Mouse (Mus musculus) lung, embryonic 15.5 days (tissue): ENCODE measurements around the gene Pih1d1. TPM values are rescaled to one million over a fixed set of nuclear protein-coding genes. Genes with fewer than 3 reads are reported as not detected.

Source experiments
- ATAC-seq: fragments of 200-750 bp; cut with Nextera tagmentation; 2 replicates; pipeline ENCODE4 v1.8.0; 2017; ENCODE audit warnings: moderate number of reproducible peaks, borderline replicate concordance; ENCODE audit not compliant: low FRiP score, low TSS enrichment; ENCODE audit errors: extremely low read depth
- H3K27ac ChIP-seq: fragments of 300-500 bp; sonication (generic); 2 replicates; pipeline ENCODE4 v1.5.1; 2015; ENCODE audit warnings: moderate library complexity, mild to moderate bottlenecking, inconsistent platforms
- H3K27me3 ChIP-seq: fragments of 300-500 bp; sonication (generic); 2 replicates; pipeline ENCODE4 v1.6.1; 2015; ENCODE audit warnings: inconsistent platforms
- H3K36me3 ChIP-seq: fragments of 300-500 bp; sonication (generic); 2 replicates; pipeline ENCODE4 v1.6.1; 2015; ENCODE audit warnings: inconsistent platforms
- H3K4me1 ChIP-seq: fragments of 300-500 bp; sonication (generic); 2 replicates; pipeline ENCODE4 v1.6.1; 2015; ENCODE audit warnings: inconsistent platforms
- H3K4me2 ChIP-seq: fragments of 300-500 bp; sonication (generic); 2 replicates; pipeline ENCODE4 v1.6.1; 2015; ENCODE audit warnings: inconsistent platforms, mild to moderate bottlenecking, moderate library complexity
- H3K4me3 ChIP-seq: fragments of 300-500 bp; sonication (generic); 2 replicates; pipeline ENCODE4 v1.5.1; 2015; ENCODE audit warnings: mild to moderate bottlenecking, inconsistent platforms
- H3K9ac ChIP-seq: fragments of 300-500 bp; sonication (generic); 2 replicates; pipeline ENCODE4 v1.6.1; 2015; ENCODE audit warnings: inconsistent platforms
- H3K9me3 ChIP-seq: fragments of 300-500 bp; sonication (generic); 2 replicates; pipeline ENCODE4 v1.6.1; 2016; ENCODE audit warnings: inconsistent platforms
- WGBS: fragments of 180-500 bp; shearing (Covaris S2); methylation state at CpG from one replicate; pipeline ENCODE4 v1.1.7; 2015; 5-methylcytosine and 5-hydroxymethylcytosine counted together
- polyA plus RNA-seq: library from polyadenylated mRNA; unstranded; fragments of >200 nt; fragmentation: Nextera tagmentation; extraction: Ambion mirVana; gene quantifications from 2 replicates; pipeline ENCODE4 v1.2.1, GENCODE M21; 2015

The Pih1d1 gene
- polyA plus RNA-seq, 1 experiment from 2014 or later: 103 TPM

DNA sequence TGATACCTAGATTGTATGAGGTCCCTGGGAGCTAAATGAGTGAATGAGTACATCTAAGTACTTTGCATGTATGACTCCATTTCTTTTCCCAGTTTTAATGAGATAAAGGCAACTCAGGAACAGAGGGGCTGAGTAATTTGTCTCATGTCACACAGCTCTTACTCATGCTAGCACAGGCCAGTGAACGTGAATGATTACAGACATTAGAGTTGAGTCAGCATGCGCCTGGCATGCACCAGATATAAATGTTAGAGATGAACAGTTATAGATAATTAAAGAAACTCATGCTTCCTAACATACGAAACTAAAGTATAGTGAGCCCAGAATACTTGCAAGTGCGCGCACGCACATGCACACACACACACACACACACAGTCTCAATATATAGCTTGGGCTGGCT, 36.1 kb downstream of the Pih1d1 start:
- 87% methylated on average over 6 of the region's 6 CpGs for WGBS
- peaks cover 65% of the 10 kb centered on the region for H3K27me3 ChIP-seq
- H3K4me1 ChIP-seq: peaks cover 3% of the 10 kb centered on the region; the same call in 1 of the 2 replicates

GRCm38 (mm10) chr7:45191161-45191560, 37.1 kb downstream of the Pih1d1 start:
- WGBS: 52% methylated on average over 2 of the region's 2 CpGs
- H3K9ac ChIP-seq: no peak overlapping the region
- ATAC-seq: no peak
- H3K9me3 ChIP-seq: no peaks in the 10 kb centered on the region
- H3K4me3 ChIP-seq: no peak overlapping the region
- no peak overlapping the region for H3K27ac ChIP-seq
- no peaks in the 10 kb centered on the region for H3K36me3 ChIP-seq
- peaks cover 3% of the 10 kb centered on the region; the same call in 1 of the 2 replicates for H3K4me1 ChIP-seq
- H3K27me3 ChIP-seq: peaks cover 63% of the 10 kb centered on the region
- H3K4me2 ChIP-seq: no peak overlapping the region

More for the DNA sequence above, 36.1 kb downstream of the Pih1d1 start:
- ATAC-seq: no peak
- H3K36me3 ChIP-seq: no peaks in the 10 kb centered on the region
- no peak overlapping the region for H3K27ac ChIP-seq
- no peak overlapping the region for H3K4me2 ChIP-seq
- no peaks in the 10 kb centered on the region for H3K9me3 ChIP-seq
- H3K9ac ChIP-seq: no peak overlapping the region
- H3K4me3 ChIP-seq: no peak overlapping the region

- Histone ChIP-seq H3K9ac (no peak overlapping the region), H3K9me3 (no peaks in the 10 kb centered on the region), H3K36me3 (no peaks in the 10 kb centered on the region), H3K4me2 (no peak overlapping the region), H3K27me3 (peaks cover 57% of the 10 kb centered on the region), H3K4me1 (peaks cover 3% of the 10 kb centered on the region; the same call in 1 of the 2 replicates), H3K4me3 (no peak overlapping the region), H3K27ac (no peak overlapping the region)
- ATAC-seq: no peak
- 6% methylated on average over 8 of the region's 8 CpGs for WGBS
These were observed 37.8 kb downstream of the Pih1d1 start for GRCm38 (mm10) chr7:45191803-45192363.

GRCm38 (mm10) chr7:45192585-45193310, 38.6 kb downstream of the Pih1d1 start:
- H3K4me3 ChIP-seq: no peak overlapping the region
- H3K9me3 ChIP-seq: no peaks in the 10 kb centered on the region
- no peaks in the 10 kb centered on the region for H3K36me3 ChIP-seq
- peaks cover 59% of the 10 kb centered on the region for H3K27me3 ChIP-seq
- 74% methylated on average over 7 of the region's 7 CpGs for WGBS
- no peak overlapping the region for H3K9ac ChIP-seq
- ATAC-seq: no peak
- no peak overlapping the region for H3K27ac ChIP-seq
- H3K4me1 ChIP-seq: peaks cover 3% of the 10 kb centered on the region; the same call in 1 of the 2 replicates
- H3K4me2 ChIP-seq: no peak overlapping the region

- 51% methylated on average over 5 of the region's 5 CpGs for WGBS
- no peaks in the 10 kb centered on the region for H3K9me3 ChIP-seq
- no peak overlapping the region for H3K9ac ChIP-seq
- no peak for ATAC-seq
- H3K4me1 ChIP-seq: peaks cover 3% of the 10 kb centered on the region; the same call in 1 of the 2 replicates
- peaks cover 54% of the 10 kb centered on the region for H3K27me3 ChIP-seq
- no peak overlapping the region for H3K27ac ChIP-seq
- no peak overlapping the region for H3K4me3 ChIP-seq
- H3K36me3 ChIP-seq: no peaks in the 10 kb centered on the region
- no peak overlapping the region for H3K4me2 ChIP-seq
These were observed 39.3 kb downstream of the Pih1d1 start for GRCm38 (mm10) chr7:45193406-45193805.

- 66% methylated on average over 17 of the region's 17 CpGs for WGBS
- Histone ChIP-seq H3K27ac (no peak overlapping the region), H3K9ac (no peak overlapping the region), H3K4me2 (no peak overlapping the region), H3K9me3 (no peaks in the 10 kb centered on the region), H3K27me3 (peaks cover 46% of the 10 kb centered on the region), H3K4me1 (peaks cover 3% of the 10 kb centered on the region; the same call in 1 of the 2 replicates), H3K36me3 (no peaks in the 10 kb centered on the region), H3K4me3 (no peak overlapping the region)
- no peak for ATAC-seq
These were observed 40.0 kb downstream of the Pih1d1 start for GRCm38 (mm10) chr7:45193871-45194785.

DNA sequence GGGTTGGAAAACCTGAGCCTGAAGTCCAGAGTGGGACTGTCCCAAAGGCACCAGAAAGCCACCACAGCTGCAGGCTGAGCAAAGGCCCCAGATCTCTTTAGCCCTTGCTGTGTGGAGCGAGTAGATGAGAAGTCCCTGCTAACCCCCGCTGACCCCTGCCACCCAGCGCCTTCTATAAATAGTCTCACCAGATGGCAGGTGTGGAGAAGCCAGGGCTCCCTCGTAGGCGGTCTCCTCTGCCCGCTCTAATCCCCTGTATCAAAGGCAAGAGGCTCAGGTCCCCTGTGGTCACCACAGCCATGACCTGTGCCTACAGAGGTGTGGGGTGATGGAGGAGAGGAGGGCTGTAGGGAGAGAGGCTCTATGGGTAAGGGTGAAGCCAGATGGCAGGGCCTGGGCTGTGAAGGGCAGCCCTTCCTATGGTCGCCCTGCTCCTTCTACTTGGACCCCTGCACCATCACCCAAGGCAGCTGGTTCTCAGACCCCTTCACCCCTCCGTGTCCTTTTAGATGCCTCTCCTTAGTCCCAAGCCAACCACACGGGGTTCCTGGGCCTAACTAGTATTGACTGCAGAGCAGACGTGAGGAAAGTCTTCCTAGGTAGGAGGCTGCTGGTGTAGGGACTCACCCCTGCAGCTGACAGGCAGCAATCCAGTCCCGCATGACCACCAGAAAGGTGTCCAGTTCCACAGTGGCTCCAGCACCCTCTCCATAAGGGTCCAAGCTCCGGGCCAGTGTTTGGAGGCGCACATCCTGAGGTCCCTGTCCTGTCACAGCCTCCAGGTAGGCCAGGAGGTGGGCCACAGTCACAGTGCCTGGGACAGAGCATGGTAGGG, 41.5 kb downstream of the Pih1d1 start:
- WGBS: 47% methylated on average over 13 of the region's 13 CpGs
- H3K27me3 ChIP-seq: peaks cover 32% of the 10 kb centered on the region
- no peak overlapping the region for H3K4me3 ChIP-seq
- H3K4me2 ChIP-seq: no peak overlapping the region
- no peak for ATAC-seq
- no peak overlapping the region for H3K27ac ChIP-seq
- H3K4me1 ChIP-seq: peaks cover 3% of the 10 kb centered on the region; the same call in 1 of the 2 replicates
- no peaks in the 10 kb centered on the region for H3K9me3 ChIP-seq
- H3K9ac ChIP-seq: no peak overlapping the region
- H3K36me3 ChIP-seq: no peaks in the 10 kb centered on the region

- H3K4me3 ChIP-seq: no peak overlapping the region
- H3K9ac ChIP-seq: no peak overlapping the region
- H3K27me3 ChIP-seq: peaks cover 26% of the 10 kb centered on the region
- peaks cover 3% of the 10 kb centered on the region; the same call in 1 of the 2 replicates for H3K4me1 ChIP-seq
- WGBS: 74% methylated on average over 4 of the region's 4 CpGs
- no peak overlapping the region for H3K27ac ChIP-seq
- ATAC-seq: no peak
- no peaks in the 10 kb centered on the region for H3K9me3 ChIP-seq
- H3K36me3 ChIP-seq: no peaks in the 10 kb centered on the region
- H3K4me2 ChIP-seq: no peak overlapping the region
These were observed 42.1 kb downstream of the Pih1d1 start for GRCm38 (mm10) chr7:45196176-45196535.

DNA sequence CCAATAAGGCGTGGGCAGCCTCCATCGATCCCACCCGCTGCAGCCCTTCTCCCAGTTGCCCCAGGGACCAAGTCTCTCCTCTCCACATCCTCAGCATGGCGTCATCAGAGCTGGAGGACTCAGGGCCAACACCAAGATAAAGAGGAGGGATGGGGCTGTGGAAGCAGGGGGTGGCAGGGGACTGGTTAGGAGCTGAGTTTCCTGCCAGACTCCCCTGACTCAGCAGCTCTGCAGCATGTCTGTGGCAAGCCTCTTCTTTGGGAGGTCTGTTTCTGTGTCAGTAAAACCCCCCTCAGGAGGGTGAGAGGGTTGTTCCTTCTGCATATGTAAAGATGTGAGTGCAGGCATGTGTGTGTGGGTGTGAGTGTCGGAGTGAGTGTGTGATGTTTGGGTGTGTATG, 42.9 kb downstream of the Pih1d1 start:
- Histone ChIP-seq H3K9ac (no peak overlapping the region), H3K36me3 (no peaks in the 10 kb centered on the region), H3K4me1 (no peaks in the 10 kb centered on the region), H3K9me3 (no peaks in the 10 kb centered on the region), H3K4me2 (no peak overlapping the region), H3K27me3 (peaks cover 21% of the 10 kb centered on the region), H3K27ac (no peak overlapping the region), H3K4me3 (no peak overlapping the region)
- no peak for ATAC-seq
- 54% methylated on average over 5 of the region's 5 CpGs for WGBS

- no peak for ATAC-seq
- Histone ChIP-seq H3K9ac (no peak overlapping the region), H3K36me3 (no peaks in the 10 kb centered on the region), H3K27me3 (peaks cover 22% of the 10 kb centered on the region), H3K4me1 (no peaks in the 10 kb centered on the region), H3K27ac (no peak overlapping the region), H3K9me3 (no peaks in the 10 kb centered on the region), H3K4me3 (no peak overlapping the region), H3K4me2 (no peak overlapping the region)
- WGBS: 14% methylated on average over 5 of the region's 5 CpGs
These were observed 44.3 kb downstream of the Pih1d1 start for GRCm38 (mm10) chr7:45198435-45198834.

GRCm38 (mm10) chr7:45198961-45199360, 44.9 kb downstream of the Pih1d1 start:
- ATAC-seq: no peak
- H3K9me3 ChIP-seq: no peaks in the 10 kb centered on the region
- H3K4me1 ChIP-seq: no peaks in the 10 kb centered on the region
- H3K36me3 ChIP-seq: no peaks in the 10 kb centered on the region
- WGBS: 69% methylated on average over 11 of the region's 11 CpGs
- no peak overlapping the region for H3K4me2 ChIP-seq
- no peak overlapping the region for H3K4me3 ChIP-seq
- H3K27ac ChIP-seq: no peak overlapping the region
- H3K27me3 ChIP-seq: peaks cover 22% of the 10 kb centered on the region
- no peak overlapping the region for H3K9ac ChIP-seq
